Mouse (Mus musculus) thymus, adult 2 months (tissue): ENCODE measurements around the gene Pitpna. TPM values are rescaled to one million over a fixed set of nuclear protein-coding genes. Genes with fewer than 3 reads are reported as not detected.

Experiments used
- DNase-seq: peaks from one replicate; pipeline ENCODE4 v3.0.0; 2021
- H3K27ac ChIP-seq: fragments of 200-500 bp; 2 replicates; pipeline ENCODE4 v1.5.1; 2012; ENCODE audit warnings: low read length, control low read depth; ENCODE audit not compliant: control insufficient read depth, insufficient read depth
- H3K27me3 ChIP-seq: fragments of 200-500 bp; 2 replicates; pipeline ENCODE4 v1.6.1; 2012; ENCODE audit warnings: mild to moderate bottlenecking, low read length, moderate library complexity, mixed read lengths; ENCODE audit not compliant: control insufficient read depth, insufficient read depth
- H3K36me3 ChIP-seq: fragments of 200-500 bp; 2 replicates; pipeline ENCODE4 v1.6.1; 2012; ENCODE audit warnings: mild to moderate bottlenecking, low read length, moderate library complexity; ENCODE audit not compliant: control insufficient read depth, insufficient read depth
- H3K4me1 ChIP-seq: fragments of 200-500 bp; replicated peaks from 2 replicates; pipeline ENCODE4 v1.6.1; 2012; ENCODE audit warnings: low read length; ENCODE audit not compliant: control insufficient read depth, insufficient read depth
- H3K4me3 ChIP-seq: fragments of 200-500 bp; 2 replicates; pipeline ENCODE4 v1.5.1; 2012; ENCODE audit warnings: mild to moderate bottlenecking, low read length, control low read depth, moderate library complexity; ENCODE audit not compliant: control insufficient read depth, insufficient read depth
- CTCF ChIP-seq: fragments of 200-500 bp; IDR thresholded peaks from 2 replicates; pipeline ENCODE4 v1.5.1; 2012; ENCODE audit warnings: mild to moderate bottlenecking, control low read depth, low read length, moderate library complexity, borderline replicate concordance; ENCODE audit not compliant: control insufficient read depth, poor library complexity, insufficient read depth; ENCODE audit errors: extremely low read depth
- POLR2A ChIP-seq: fragments of 200-500 bp; IDR thresholded peaks from 2 replicates; pipeline ENCODE4 v1.6.1; 2012; ENCODE audit warnings: mild to moderate bottlenecking, low read length, control low read depth, moderate library complexity; ENCODE audit not compliant: control insufficient read depth, poor library complexity, insufficient read depth; ENCODE audit errors: extremely low read depth
- WGBS: fragments of 180-500 bp; shearing (Covaris S2); methylation state at CpG from one replicate; pipeline ENCODE4 v1.1.7; 2018; 5-methylcytosine and 5-hydroxymethylcytosine counted together
- polyA plus RNA-seq: library from polyadenylated mRNA; depleted of rRNA; stranded (reverse); fragments of >200 nt; gene quantifications from 2 replicates; pipeline ENCODE4 v1.2.3, GENCODE M21; 2012

Pitpna gene
- polyA plus RNA-seq, 1 experiment, result 99.7 TPM

DNA sequence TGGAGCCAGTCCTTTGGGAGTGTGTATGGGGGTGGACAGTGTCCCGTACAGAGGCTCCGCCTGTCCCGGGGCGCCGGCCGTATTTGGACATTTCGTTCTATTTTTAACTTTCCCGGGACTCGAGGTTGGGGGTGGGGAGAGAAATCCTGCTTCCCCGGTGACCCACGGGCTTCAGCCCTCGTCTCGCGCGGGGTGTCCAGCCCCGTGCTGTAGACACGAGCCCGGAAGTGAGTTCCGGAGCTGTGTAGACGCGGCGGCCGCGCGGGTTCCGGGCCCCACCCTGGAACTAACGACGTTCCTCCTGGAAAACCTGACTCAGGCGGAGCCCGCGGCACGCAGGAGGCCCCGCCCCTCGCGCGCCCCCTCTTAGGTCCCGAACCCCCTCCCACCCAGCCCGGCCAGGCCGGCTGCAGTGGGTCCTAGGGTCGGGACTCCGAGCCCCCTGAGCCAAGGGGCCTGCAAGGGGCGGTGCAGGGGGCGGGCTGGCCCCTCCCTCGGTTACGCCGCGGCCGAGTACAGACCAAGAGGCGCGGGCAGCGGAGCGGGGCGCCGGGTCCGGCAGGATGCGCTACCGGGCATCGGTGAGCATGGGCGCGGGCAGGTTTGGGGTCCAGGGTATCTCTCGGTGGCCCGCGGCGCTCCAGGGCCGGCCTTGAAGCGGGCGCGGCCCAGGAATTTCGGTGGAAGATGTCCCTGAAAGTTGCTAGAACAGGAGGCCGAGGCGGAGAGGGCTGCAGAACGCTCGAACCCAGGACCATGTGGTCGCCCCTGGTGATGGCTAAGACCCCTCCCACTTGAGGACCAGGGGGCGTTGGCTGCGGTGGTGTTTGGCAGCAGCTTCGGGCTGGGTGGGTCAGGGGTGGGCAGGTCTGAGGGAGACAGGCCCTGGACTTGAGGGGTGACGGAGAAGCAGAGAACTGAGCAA lies 68.0 kb downstream of the Pitpna start:
- WGBS, result 2% methylated on average over 77 of the region's 78 CpGs
- Histone ChIP-seq H3K4me3 (peak overlapping the region; percentile 78), H3K27ac (peak overlapping the region; percentile 48; the same call in 1 of the 2 replicates), H3K4me1 (peaks cover 56% of the 10 kb centered on the region), H3K36me3 (peaks cover 3% of the 10 kb centered on the region; the same call in 1 of the 2 replicates), H3K27me3 (no peaks in the 10 kb centered on the region)
- no peak for TF ChIP-seq CTCF
- TF ChIP-seq POLR2A, result no peak
- DNase-seq, result peak; percentile 67

DNA sequence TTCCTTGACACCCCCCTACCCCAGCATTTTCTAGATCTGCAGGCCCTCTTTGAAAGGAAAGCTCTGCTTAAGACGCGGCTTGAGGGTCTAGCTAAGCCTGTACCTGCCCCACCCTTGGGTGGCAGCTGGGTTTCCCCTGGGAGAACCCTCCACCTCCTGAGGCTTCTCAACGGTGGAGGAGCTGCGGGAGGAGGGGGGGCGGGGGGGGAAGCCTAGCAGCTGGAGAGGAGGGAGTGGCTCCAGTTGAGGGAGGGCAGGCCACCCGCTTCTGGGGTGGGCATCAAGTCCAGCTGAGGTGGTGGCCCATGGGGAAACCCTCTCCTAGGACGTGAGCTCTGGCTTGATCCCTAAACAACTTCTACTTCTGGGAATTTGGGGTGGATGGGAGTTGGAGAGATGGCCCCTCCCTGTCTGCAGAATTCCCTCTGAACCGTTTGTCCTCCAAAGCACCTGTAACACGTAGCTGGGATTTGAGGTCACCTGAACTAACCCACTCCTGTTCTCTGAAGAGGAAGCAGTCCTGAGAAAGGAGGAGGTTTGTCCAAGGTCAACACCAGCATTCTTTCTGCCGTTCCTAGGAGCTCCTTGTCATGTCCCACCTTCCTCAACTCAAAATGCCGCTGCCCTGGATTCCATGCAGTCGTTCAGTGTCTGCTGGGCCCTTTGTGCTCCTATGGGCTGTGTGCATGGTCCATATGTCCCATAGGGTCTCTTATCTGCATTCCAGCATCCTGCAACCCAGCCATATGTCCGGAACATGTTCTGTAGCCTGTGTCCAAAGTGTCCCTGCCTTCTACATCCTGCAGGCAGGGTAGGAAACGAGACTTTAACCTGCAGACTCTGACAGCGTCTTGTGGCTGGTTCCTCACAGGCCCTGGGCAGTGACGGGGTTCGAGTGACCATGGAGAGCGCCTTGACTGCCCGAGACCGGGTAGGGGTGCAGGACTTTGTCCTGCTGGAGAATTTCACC lies 69.0 kb downstream of the Pitpna start:
- no peak for DNase-seq
- H3K4me1 ChIP-seq, result peaks cover 52% of the 10 kb centered on the region
- 72% methylated on average over 20 of the region's 20 CpGs for WGBS
- peak overlapping the region; percentile 78 for H3K4me3 ChIP-seq
- no peak overlapping the region for H3K27ac ChIP-seq
- TF ChIP-seq CTCF (no peak), POLR2A (no peak)
- H3K36me3 ChIP-seq, result peaks cover 13% of the 10 kb centered on the region
- H3K27me3 ChIP-seq, result no peaks in the 10 kb centered on the region

DNA sequence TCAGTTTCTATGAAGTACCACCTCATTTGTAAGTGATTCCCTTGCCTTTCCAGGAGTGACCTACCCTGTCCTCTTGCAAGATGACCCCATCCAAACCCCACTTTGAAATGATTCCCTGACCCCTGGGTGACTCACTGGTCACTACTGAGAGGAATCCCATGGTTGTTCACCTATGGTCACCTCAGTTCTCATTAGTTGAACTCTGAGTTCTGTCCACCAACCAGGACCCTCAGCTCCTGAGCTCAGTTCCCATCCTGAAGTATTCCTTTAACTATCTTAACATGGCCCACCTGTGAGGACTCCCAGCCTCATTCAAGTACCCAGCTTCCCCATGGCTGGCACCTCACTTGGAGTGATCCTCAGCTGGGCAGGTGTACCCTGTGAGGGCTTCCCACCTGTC lies 69.9 kb downstream of the Pitpna start:
- H3K4me3 ChIP-seq, result no peak overlapping the region
- H3K36me3 ChIP-seq, result peaks cover 23% of the 10 kb centered on the region
- H3K27ac ChIP-seq, result no peak overlapping the region
- no peak for DNase-seq
- H3K27me3 ChIP-seq, result no peaks in the 10 kb centered on the region
- peaks cover 43% of the 10 kb centered on the region for H3K4me1 ChIP-seq
- no peak for TF ChIP-seq POLR2A
- TF ChIP-seq CTCF, result no peak

DNA sequence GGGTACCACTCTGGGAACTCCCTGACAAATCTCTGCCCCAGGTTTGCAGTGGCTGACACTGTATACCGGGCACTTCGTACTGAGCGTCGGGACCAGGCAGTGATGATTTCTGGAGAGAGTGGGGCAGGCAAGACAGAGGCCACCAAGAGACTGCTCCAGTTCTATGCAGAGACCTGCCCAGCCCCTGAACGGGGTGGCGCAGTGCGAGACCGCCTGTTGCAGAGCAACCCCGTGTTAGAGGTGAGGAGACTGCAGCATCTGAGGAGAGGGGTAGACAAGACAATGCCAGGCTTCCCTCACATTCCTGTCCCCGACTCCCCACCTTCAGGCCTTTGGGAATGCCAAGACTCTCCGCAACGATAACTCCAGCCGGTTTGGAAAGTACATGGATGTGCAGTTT lies 70.4 kb downstream of the Pitpna start:
- Histone ChIP-seq H3K36me3 (peaks cover 23% of the 10 kb centered on the region), H3K27ac (no peak overlapping the region), H3K4me3 (no peak overlapping the region), H3K27me3 (no peaks in the 10 kb centered on the region), H3K4me1 (peaks cover 38% of the 10 kb centered on the region)
- TF ChIP-seq POLR2A, result no peak
- TF ChIP-seq CTCF, result no peak
- no peak for DNase-seq
- 97% methylated on average over 13 of the region's 13 CpGs for WGBS

DNA sequence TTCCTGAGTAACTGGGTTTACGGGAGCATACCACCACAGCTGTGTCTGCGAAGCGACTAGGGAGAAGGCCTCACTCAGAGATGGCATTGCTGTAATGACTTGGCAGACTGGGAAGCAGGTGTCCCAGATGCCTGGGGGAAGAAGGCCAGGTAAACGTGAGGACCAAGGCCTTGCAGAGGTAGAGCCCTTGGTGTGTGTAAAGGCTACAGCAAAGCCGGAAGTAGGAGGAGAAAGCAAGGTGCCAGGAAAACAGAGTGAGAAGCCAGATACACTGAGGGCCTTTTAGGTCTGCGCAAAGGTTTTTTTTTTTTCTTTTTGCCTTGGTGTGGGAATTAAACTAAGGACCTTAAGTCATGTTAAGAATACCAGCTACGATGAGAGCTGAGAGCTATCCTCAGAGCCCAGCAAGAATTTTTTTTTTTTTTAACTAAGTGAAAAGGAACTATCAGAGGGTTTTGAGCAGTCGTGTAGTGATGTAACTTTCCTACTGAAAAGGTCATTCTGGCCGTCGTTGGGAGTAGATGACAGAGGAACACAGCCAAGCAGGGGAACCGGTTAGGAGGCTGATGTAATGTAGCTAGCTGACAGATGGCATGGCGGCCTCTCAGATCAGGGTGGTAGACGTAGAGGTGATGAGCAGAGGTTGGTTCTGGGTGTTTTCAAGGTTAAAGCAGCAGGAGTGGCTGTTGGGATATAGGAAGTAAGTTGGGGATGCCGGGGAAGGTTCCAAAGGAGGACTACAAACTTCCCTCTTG lies 71.3 kb downstream of the Pitpna start:
- TF ChIP-seq CTCF (no peak), POLR2A (no peak)
- WGBS, result 92% methylated on average over 14 of the region's 14 CpGs
- no peak overlapping the region for H3K4me3 ChIP-seq
- no peak overlapping the region for H3K27ac ChIP-seq
- peaks cover 23% of the 10 kb centered on the region for H3K36me3 ChIP-seq
- peaks cover 30% of the 10 kb centered on the region for H3K4me1 ChIP-seq
- no peak for DNase-seq
- H3K27me3 ChIP-seq, result no peaks in the 10 kb centered on the region

DNA sequence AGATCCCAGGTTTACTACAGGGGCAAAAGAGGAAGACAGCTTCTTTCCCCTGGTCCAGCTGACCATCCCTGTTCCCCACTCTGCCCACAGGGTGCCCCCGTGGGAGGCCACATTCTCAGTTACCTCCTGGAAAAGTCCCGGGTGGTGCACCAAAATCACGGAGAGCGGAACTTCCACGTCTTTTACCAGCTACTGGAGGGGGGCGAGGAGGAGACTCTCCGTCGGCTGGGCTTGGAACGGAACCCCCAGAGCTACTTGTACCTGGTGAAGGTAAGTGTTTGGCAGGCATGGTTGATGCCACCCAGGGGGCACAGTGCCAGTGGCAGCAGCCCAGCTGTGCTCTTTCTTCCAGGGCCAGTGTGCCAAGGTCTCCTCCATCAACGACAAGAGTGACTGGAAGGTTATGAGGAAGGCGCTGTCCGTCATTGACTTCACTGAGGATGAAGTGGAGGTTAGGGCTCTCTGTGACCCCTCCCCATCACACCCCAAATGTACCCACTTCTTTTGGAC lies 72.2 kb downstream of the Pitpna start:
- no peak for TF ChIP-seq CTCF
- no peak for TF ChIP-seq POLR2A
- 97% methylated on average over 12 of the region's 12 CpGs for WGBS
- Histone ChIP-seq H3K4me1 (peaks cover 20% of the 10 kb centered on the region), H3K27me3 (no peaks in the 10 kb centered on the region), H3K27ac (no peak overlapping the region), H3K4me3 (no peak overlapping the region), H3K36me3 (peaks cover 27% of the 10 kb centered on the region)
- no peak for DNase-seq
